Mouse (Mus musculus): Measurements from ENCODE around the gene Bscl2.
"Not testable (repeated sequence)": the region's sequence is repeated elsewhere in the genome, so short reads cannot be mapped to it uniquely, and the experiment has no call there.

Gene Bscl2

GRCm38 (mm10) chr19:8830664-8831063, 6.6 kb upstream of the Bscl2 start:
- no peak for DNase-seq (ENCODE audit: low spot score in 2 of 2)

- DNase-seq (ENCODE audit: low spot score in 2 of 2): no peak
Observed at GRCm38 (mm10) chr19:8831262-8831661, 6.0 kb upstream of the Bscl2 start.

GRCm38 (mm10) chr19:8832971-8833370, 4.3 kb upstream of the Bscl2 start:
- DNase-seq (ENCODE audit: low spot score in 2 of 2): no peak

GRCm38 (mm10) chr19:8836327-8836726, 940 bp upstream of the Bscl2 start:
- DNase-seq (ENCODE audit: low spot score in 2 of 2): not testable (repeated sequence)

- no peak for DNase-seq (ENCODE audit: low spot score in 2 of 2)
Observed at GRCm38 (mm10) chr19:8838041-8838730, 919 bp downstream of the Bscl2 start.

GRCm38 (mm10) chr19:8839103-8839907, 2.0 kb downstream of the Bscl2 start, which contains the start of gene Gng3:
Gene Gng3 (minus strand): TSS chr19:8839194.
- DNase-seq (ENCODE audit: low spot score in 2 of 2): no peak

- peak; percentile 65 to 84 for DNase-seq (ENCODE audit: low spot score in 2 of 2)
Observed at GRCm38 (mm10) chr19:8839908-8840791, 2.9 kb downstream of the Bscl2 start.

- no peak for DNase-seq (ENCODE audit: low spot score in 2 of 2)
Observed at GRCm38 (mm10) chr19:8841012-8841411, 3.7 kb downstream of the Bscl2 start.

- DNase-seq (ENCODE audit: low spot score in 2 of 2): peak in 1 of 2 experiments; percentile 43
Observed at GRCm38 (mm10) chr19:8842961-8843360, 5.7 kb downstream of the Bscl2 start.

- DNase-seq (ENCODE audit: low spot score in 2 of 2): peak; percentile 68 to 78
Observed at GRCm38 (mm10) chr19:8844371-8845129, 7.3 kb downstream of the Bscl2 start.

GRCm38 (mm10) chr19:8848356-8848755, 11.1 kb downstream of the Bscl2 start:
- no peak for DNase-seq (ENCODE audit: low spot score in 2 of 2)

GRCm38 (mm10) chr19:8850402-8850901, 13.2 kb downstream of the Bscl2 start, which contains the start of gene Lrrn4cl:
Gene Lrrn4cl (plus strand): TSS chr19:8850768.
- DNase-seq (ENCODE audit: low spot score in 2 of 2): peak; percentile 25 to 64

- no peak for DNase-seq (ENCODE audit: low spot score in 2 of 2)
Observed at GRCm38 (mm10) chr19:8851639-8852038, 14.4 kb downstream of the Bscl2 start.

- DNase-seq (ENCODE audit: low spot score in 2 of 2): peak in 1 of 2 experiments; percentile 39
Observed at GRCm38 (mm10) chr19:8852236-8852928, 15.1 kb downstream of the Bscl2 start.

GRCm38 (mm10) chr19:8853117-8853516, 15.8 kb downstream of the Bscl2 start:
- DNase-seq (ENCODE audit: low spot score in 2 of 2): no peak

GRCm38 (mm10) chr19:8857689-8858088, 20.4 kb downstream of the Bscl2 start:
- DNase-seq (ENCODE audit: low spot score in 2 of 2): peak in 1 of 2 experiments; percentile 42

GRCm38 (mm10) chr19:8859018-8859417, 21.8 kb downstream of the Bscl2 start:
- DNase-seq (ENCODE audit: low spot score in 2 of 2): no peak

GRCm38 (mm10) chr19:8864265-8864664, 27.0 kb downstream of the Bscl2 start:
- DNase-seq (ENCODE audit: low spot score in 2 of 2): no peak

GRCm38 (mm10) chr19:8870381-8870780, 33.1 kb downstream of the Bscl2 start:
- DNase-seq (ENCODE audit: low spot score in 2 of 2): not testable (repeated sequence)

GRCm38 (mm10) chr19:8870838-8871237, 33.6 kb downstream of the Bscl2 start:
- no peak for DNase-seq (ENCODE audit: low spot score in 2 of 2)

Measured in urinary bladder, postnatal 36 days (tissue).